Mouse (Mus musculus) thymus, adult 2 months (tissue): Measurements from ENCODE around the gene Gm8439.

Experiments
- CTCF ChIP-seq: fragments of 200-500 bp; IDR thresholded peaks from 2 replicates; pipeline ENCODE4 v1.5.1; 2012; ENCODE audit warnings: mild to moderate bottlenecking, control low read depth, low read length, moderate library complexity, borderline replicate concordance; ENCODE audit not compliant: control insufficient read depth, poor library complexity, insufficient read depth; ENCODE audit errors: extremely low read depth
- POLR2A ChIP-seq: fragments of 200-500 bp; IDR thresholded peaks from 2 replicates; pipeline ENCODE4 v1.6.1; 2012; ENCODE audit warnings: mild to moderate bottlenecking, low read length, control low read depth, moderate library complexity; ENCODE audit not compliant: control insufficient read depth, poor library complexity, insufficient read depth; ENCODE audit errors: extremely low read depth

DNA sequence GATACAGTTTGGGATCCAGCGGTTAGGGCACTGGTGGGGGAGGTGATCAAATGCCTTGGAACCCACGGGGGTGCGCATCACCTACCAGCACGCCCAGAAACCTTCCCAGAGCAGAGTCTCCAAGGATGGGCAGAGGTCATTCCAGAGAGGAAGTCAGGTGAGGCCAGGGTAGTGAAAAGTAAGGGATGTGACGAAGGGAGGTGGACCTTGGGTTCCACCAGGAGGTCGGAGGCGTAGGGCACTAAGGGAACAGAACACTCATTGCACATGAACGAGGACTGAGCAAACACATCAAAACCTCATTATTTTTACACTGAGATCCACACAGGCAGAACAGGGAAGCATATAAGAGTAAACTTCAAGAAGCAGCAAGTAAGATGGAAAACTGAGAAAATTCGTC, 6.8 kb upstream of the Gm8439 start:
- TF ChIP-seq CTCF: no peak
- TF ChIP-seq POLR2A: no peak
